Mouse (Mus musculus) limb, embryonic 14.5 days (tissue): ENCODE data around the gene Six1. TPM values are rescaled to one million over a fixed set of nuclear protein-coding genes. Genes with fewer than 3 reads are reported as not detected.

ENCODE experiments used
- ATAC-seq: fragments of 200-750 bp; cut with Nextera tagmentation; 2 replicates; pipeline ENCODE4 v1.8.0; 2017; ENCODE audit warnings: low read depth, moderate number of reproducible peaks, moderate TSS enrichment; ENCODE audit not compliant: low FRiP score
- DNase-seq: peaks from one replicate; pipeline ENCODE4 v3.0.0-alpha.2; 2015; ENCODE audit warnings: low spot score
- H3K27ac ChIP-seq: fragments of 300-500 bp; sonication (generic); replicated peaks from 2 replicates; pipeline ENCODE4 v1.5.1; 2014; ENCODE audit warnings: low read depth, mild to moderate bottlenecking, low read length, moderate library complexity, mixed read lengths
- H3K27me3 ChIP-seq: fragments of 300-500 bp; sonication (generic); 2 replicates; pipeline ENCODE4 v1.6.1; 2014; ENCODE audit warnings: low read length, mixed read lengths; ENCODE audit not compliant: control insufficient read depth, insufficient read depth
- H3K36me3 ChIP-seq: fragments of 300-500 bp; sonication (generic); 2 replicates; pipeline ENCODE4 v1.6.1; 2014; ENCODE audit warnings: mild to moderate bottlenecking, low read length, moderate library complexity, mixed read lengths; ENCODE audit not compliant: control insufficient read depth, insufficient read depth
- H3K4me1 ChIP-seq: fragments of 300-500 bp; sonication (generic); 2 replicates; pipeline ENCODE4 v1.6.1; 2014; ENCODE audit warnings: antibody characterized with exemption, low read length, mixed read lengths; ENCODE audit not compliant: control insufficient read depth, insufficient read depth
- H3K4me2 ChIP-seq: fragments of 300-500 bp; sonication (generic); replicated peaks from 2 replicates; pipeline ENCODE4 v1.6.1; 2014; ENCODE audit warnings: low read depth, mild to moderate bottlenecking, low read length, moderate library complexity; ENCODE audit not compliant: severe bottlenecking
- H3K4me3 ChIP-seq: fragments of 300-500 bp; sonication (generic); replicated peaks from 2 replicates; pipeline ENCODE4 v1.5.1; 2014; ENCODE audit warnings: low read length
- H3K9ac ChIP-seq: fragments of 300-500 bp; sonication (generic); 2 replicates; pipeline ENCODE4 v1.6.1; 2014; ENCODE audit warnings: mild to moderate bottlenecking, low read depth, low read length, moderate library complexity; ENCODE audit not compliant: severe bottlenecking
- H3K9me3 ChIP-seq: fragments of 300-500 bp; sonication (generic); 2 replicates; pipeline ENCODE4 v1.6.1; 2016; ENCODE audit warnings: low read length; ENCODE audit not compliant: control insufficient read depth
- POLR2A ChIP-seq: fragments of 200-500 bp; IDR thresholded peaks from 2 replicates; pipeline ENCODE4 v1.8.0; 2012; ENCODE audit warnings: inconsistent platforms, mild to moderate bottlenecking, moderate library complexity, borderline replicate concordance; ENCODE audit not compliant: insufficient read depth, insufficient read length; ENCODE audit errors: extremely low read depth
- WGBS: fragments of 180-500 bp; shearing (Covaris S2); extraction: QIAGEN DNeasy Blood & Tissue Kit; methylation state at CpG from one replicate; pipeline ENCODE4 v1.1.7; 2014; 5-methylcytosine and 5-hydroxymethylcytosine counted together
- polyA plus RNA-seq, 2 experiments: library from polyadenylated mRNA; depleted of rRNA in 1 of 2; stranded (reverse) in 1 of 2; unstranded in 1 of 2; fragments of >200 nt; fragmentation: Nextera tagmentation in 1 of 2; extraction: Ambion mirVana in 1 of 2; gene quantifications; 2 replicates each; pipeline versions ENCODE4 v1.2.1 to v1.2.3; 2012 to 2014

Six1 gene
- polyA plus RNA-seq, 2 experiments = 37.6 to 44.6 TPM

- WGBS = under 1% methylated on average over 74 of the region's 85 CpGs
- ATAC-seq (no peak; the same call in 1 of the 2 replicates), DNase-seq (no peak)
- peak overlapping the region; percentile 81 for H3K27ac ChIP-seq
- TF ChIP-seq POLR2A = no peak
- no peaks in the 10 kb centered on the region for H3K36me3 ChIP-seq
- H3K9me3 ChIP-seq = no peaks in the 10 kb centered on the region
- H3K27me3 ChIP-seq = peaks cover 81% of the 10 kb centered on the region
- no peaks in the 10 kb centered on the region; the same call in 1 of the 2 replicates for H3K4me1 ChIP-seq
- H3K4me2 ChIP-seq = peak overlapping the region; percentile 76
- peak overlapping the region; percentile 90 for H3K9ac ChIP-seq
- H3K4me3 ChIP-seq = peak overlapping the region; percentile 66
Measured at GRCm38 (mm10) chr12:73045724-73046606, 7.7 kb downstream of the Six1 start.

DNA sequence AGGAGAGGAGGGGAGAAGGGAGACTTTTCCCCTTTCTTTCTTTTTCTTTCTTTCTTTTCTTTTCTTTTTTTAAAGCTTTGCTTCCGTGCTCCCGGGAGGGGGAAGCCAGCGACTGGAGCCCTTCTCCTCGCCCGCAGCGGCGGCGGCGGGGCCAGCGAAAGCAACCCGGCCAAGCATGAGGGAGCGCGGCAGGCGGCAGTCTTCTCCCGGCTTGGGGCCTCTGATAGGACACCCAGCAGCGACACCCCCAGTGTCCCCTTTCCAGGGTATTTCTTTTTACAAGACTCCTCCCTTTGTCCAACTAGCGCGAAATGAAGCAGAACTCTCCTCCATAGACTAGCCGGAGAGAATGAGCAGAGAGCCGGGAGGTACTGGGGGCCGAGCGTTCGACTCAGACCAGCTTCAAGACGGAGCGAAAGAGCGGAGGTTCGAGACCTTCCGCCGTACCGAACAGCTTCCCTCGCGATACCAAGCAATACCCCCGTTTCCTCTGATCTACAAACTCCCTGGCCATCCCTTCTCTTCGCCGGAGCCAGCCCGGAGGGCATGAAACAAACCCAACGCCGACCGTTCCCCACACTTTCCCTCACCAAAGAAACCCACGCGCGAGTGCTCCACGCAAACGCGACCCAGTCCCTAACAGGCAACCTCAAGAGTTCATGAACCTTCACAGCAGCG is 8.5 kb downstream of the Six1 start:
- no peaks in the 10 kb centered on the region for H3K36me3 ChIP-seq
- H3K9me3 ChIP-seq = no peaks in the 10 kb centered on the region
- DNase-seq (no peak), ATAC-seq (no peak)
- H3K4me2 ChIP-seq = peak overlapping the region; percentile 76
- peak overlapping the region; percentile 81 for H3K27ac ChIP-seq
- peak overlapping the region; percentile 90 for H3K9ac ChIP-seq
- TF ChIP-seq POLR2A = no peak
- WGBS = under 1% methylated on average over 46 of the region's 46 CpGs
- H3K4me1 ChIP-seq = no peaks in the 10 kb centered on the region; the same call in 1 of the 2 replicates
- peak overlapping the region; percentile 66 for H3K4me3 ChIP-seq
- peaks cover 80% of the 10 kb centered on the region for H3K27me3 ChIP-seq

DNA sequence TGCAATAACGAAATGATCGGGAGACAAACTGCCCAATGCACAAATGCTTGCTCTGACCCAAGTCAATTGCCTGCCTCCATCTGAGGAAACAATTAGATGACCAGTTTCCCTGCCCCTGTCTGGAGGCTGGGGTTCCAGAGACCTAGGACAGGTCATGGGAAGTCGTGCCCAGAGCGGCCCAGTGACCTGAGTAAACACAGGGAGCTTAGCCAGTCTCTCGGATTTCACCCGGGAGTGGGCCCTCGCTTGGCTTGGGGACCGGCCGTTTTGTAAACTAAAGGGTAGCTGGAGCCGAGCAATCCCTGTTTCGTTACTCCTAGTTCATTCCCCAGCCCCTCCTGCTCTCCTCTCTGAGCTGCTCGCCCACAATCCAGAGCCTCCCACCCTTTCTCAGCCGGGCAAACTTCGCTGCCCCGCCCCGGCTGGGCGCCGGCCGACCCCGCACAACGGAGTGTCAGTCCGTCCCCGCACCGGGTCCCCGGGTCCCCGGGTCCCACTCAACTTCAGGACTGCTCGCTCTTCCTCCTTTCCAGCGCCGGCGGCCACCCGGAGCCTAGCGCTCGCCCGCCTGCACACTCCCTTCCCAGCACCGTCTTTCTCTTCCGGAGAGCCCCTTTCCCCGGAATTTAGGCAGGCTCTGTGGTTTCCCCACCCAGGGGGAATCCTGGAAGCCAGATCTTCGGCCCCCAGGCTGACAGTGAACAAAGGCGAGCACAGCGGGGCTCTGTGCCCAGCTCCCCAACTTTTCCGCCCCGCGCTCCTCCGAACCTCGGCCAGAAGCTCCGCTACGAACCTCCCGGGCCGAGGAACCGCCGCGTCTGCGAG is 9.3 kb downstream of the Six1 start:
- no peak for TF ChIP-seq POLR2A
- DNase-seq (no peak), ATAC-seq (no peak)
- Histone ChIP-seq H3K4me1 (no peaks in the 10 kb centered on the region; the same call in 1 of the 2 replicates), H3K36me3 (no peaks in the 10 kb centered on the region; the same call in 1 of the 2 replicates), H3K9me3 (no peaks in the 10 kb centered on the region), H3K4me3 (peak overlapping the region; percentile 66), H3K27me3 (peaks cover 81% of the 10 kb centered on the region), H3K9ac (peak overlapping the region; percentile 90), H3K27ac (peak overlapping the region; percentile 81), H3K4me2 (peak overlapping the region; percentile 76)
- WGBS = 1% methylated on average over 51 of the region's 53 CpGs

- Histone ChIP-seq H3K27ac (peak overlapping the region; percentile 81; the same call in 1 of the 2 replicates), H3K4me2 (peak overlapping the region; percentile 76), H3K36me3 (no peaks in the 10 kb centered on the region; the same call in 1 of the 2 replicates), H3K9me3 (no peaks in the 10 kb centered on the region), H3K4me3 (peak overlapping the region; percentile 66), H3K27me3 (peaks cover 78% of the 10 kb centered on the region), H3K9ac (peak overlapping the region; percentile 90), H3K4me1 (no peaks in the 10 kb centered on the region; the same call in 1 of the 2 replicates)
- DNase-seq (no peak), ATAC-seq (no peak)
- WGBS = 16% methylated on average over 14 of the region's 14 CpGs
- no peak for TF ChIP-seq POLR2A
Measured at GRCm38 (mm10) chr12:73043396-73044167, 10.1 kb downstream of the Six1 start.
